Mouse (Mus musculus): ENCODE results near the gene Pax5. TPM values are rescaled to one million over a fixed set of nuclear protein-coding genes. Genes with fewer than 3 reads are reported as not detected.

Pax5 gene
- polyA plus RNA-seq, 1 experiment from 2014 or later = 3.3 TPM

DNA sequence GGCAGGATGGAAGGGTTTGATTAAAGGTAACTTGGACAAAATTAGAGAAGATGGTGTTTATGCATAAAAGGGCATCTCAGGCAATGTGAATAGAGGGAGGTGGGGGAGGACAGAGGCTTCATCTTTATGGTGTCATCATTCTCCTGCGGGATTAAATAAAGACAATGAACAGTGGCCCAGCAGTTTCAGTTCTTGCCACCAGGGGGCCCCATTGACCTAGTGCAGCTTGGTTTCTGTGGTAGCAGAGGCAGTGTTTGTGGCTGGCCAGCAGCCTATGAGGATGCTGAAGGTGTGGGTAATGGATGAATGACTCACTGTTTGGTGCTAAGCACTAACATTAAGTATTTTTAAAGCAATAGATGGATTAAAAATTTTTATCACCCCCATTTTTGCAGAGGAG is 230.5 kb downstream of the Pax5 start:
- H3K4me1 ChIP-seq = no peaks in the 10 kb centered on the region
- no peaks in the 10 kb centered on the region for H3K27me3 ChIP-seq (replicated peaks)
- WGBS = 93% methylated on average over 1 of the region's 1 CpGs
- peaks cover 4% of the 10 kb centered on the region; the same call in 1 of the 2 replicates for H3K9me3 ChIP-seq
- ATAC-seq (ENCODE audit: low FRiP score, low read depth) = no peak
- no peaks in the 10 kb centered on the region for H3K36me3 ChIP-seq
- no peak overlapping the region for H3K27ac ChIP-seq
- no peak overlapping the region for H3K4me3 ChIP-seq
- H3K4me2 ChIP-seq (replicated peaks) = no peak overlapping the region
- H3K9ac ChIP-seq = no peak overlapping the region

Small RNAs within 50 kb of the gene (microRNA-seq; reads per million reads assigned to microRNA genes)
- not detected for gene Mir5120

Other genes with a start within 250 kb of the Pax5 start
- 28.2 and 34.9 TPM in 2 replicates for gene Zcchc7, start 45.4 kb upstream of the Pax5 start, polyA plus RNA-seq (2016; fragmentation: Nextera tagmentation; extraction: Ambion mirVana)